Mouse (Mus musculus) embryonic facial prominence, embryonic 12.5 days (tissue): ENCODE measurements at regions not wholly inside any gene's neighbourhood (a gene's known extent, or its start where the extent isn't known, plus 50 kb on each side); places are given as distances from the start of the nearest gene placed in this dataset.

Experiments used
- ATAC-seq: fragments of 200-750 bp; cut with Nextera tagmentation; 2 replicates; pipeline ENCODE4 v1.8.0; 2017; ENCODE audit not compliant: insufficient number of reproducible peaks, insufficient read depth, low FRiP score, low TSS enrichment
- H3K27ac ChIP-seq: fragments of 300-500 bp; sonication (generic); 2 replicates; pipeline ENCODE4 v1.5.1; 2016; ENCODE audit warnings: mild to moderate bottlenecking
- H3K27me3 ChIP-seq: fragments of 300-500 bp; sonication (generic); 2 replicates; pipeline ENCODE4 v1.6.1; 2016; ENCODE audit warnings: mild to moderate bottlenecking, moderate library complexity
- H3K36me3 ChIP-seq: fragments of 300-500 bp; sonication (generic); 2 replicates; pipeline ENCODE4 v1.6.1; 2016; ENCODE audit warnings: mild to moderate bottlenecking
- H3K4me1 ChIP-seq: fragments of 300-500 bp; sonication (generic); 2 replicates; pipeline ENCODE4 v1.6.1; 2016
- H3K4me2 ChIP-seq: fragments of 300-500 bp; sonication (generic); replicated peaks from 2 replicates; pipeline ENCODE4 v1.6.1; 2016; ENCODE audit warnings: mild to moderate bottlenecking, moderate library complexity
- H3K4me3 ChIP-seq: fragments of 300-500 bp; sonication (generic); 2 replicates; pipeline ENCODE4 v1.5.1; 2016; ENCODE audit warnings: mild to moderate bottlenecking
- H3K9ac ChIP-seq: fragments of 300-500 bp; sonication (generic); 2 replicates; pipeline ENCODE4 v1.6.1; 2016; ENCODE audit warnings: mild to moderate bottlenecking, moderate library complexity
- H3K9me3 ChIP-seq: fragments of 300-500 bp; sonication (generic); 2 replicates; pipeline ENCODE4 v1.6.1; 2016; ENCODE audit warnings: mild to moderate bottlenecking, moderate library complexity
- WGBS: fragments of 180-500 bp; shearing (Covaris S2); methylation state at CpG from one replicate; pipeline ENCODE4 v1.1.7; 2016; 5-methylcytosine and 5-hydroxymethylcytosine counted together

DNA sequence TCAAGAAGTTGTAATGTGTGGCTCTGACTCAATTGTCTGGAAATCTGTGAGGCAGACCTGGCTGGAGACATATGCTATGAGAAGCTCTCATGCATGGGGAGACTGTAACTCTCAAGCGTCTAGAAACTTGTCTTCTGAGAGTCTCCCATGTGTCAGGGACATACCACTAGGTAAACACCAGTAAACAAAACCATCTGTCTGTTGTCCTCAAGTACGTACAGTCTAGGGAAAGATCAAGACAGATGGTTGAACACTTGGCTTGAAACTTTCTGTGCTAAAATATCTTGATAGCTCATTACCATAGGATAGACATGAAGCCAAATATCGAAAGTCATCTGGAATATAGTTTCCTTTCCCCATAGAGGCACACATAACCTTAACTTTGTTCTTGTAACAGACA, 562.3 kb upstream of the Btbd3 start:
- Histone ChIP-seq H3K36me3 (no peaks in the 10 kb centered on the region), H3K4me3 (no peak overlapping the region), H3K4me1 (0 out of 2 replicates have a peak, but pooled peaks cover 4% of the 10 kb centered on the region), H3K9ac (no peak overlapping the region), H3K27me3 (no peaks in the 10 kb centered on the region), H3K9me3 (no peaks in the 10 kb centered on the region), H3K27ac (no peak overlapping the region), H3K4me2 (no peak overlapping the region)
- WGBS = 50% methylated on average over 3 of the region's 3 CpGs
- no peak for ATAC-seq

DNA sequence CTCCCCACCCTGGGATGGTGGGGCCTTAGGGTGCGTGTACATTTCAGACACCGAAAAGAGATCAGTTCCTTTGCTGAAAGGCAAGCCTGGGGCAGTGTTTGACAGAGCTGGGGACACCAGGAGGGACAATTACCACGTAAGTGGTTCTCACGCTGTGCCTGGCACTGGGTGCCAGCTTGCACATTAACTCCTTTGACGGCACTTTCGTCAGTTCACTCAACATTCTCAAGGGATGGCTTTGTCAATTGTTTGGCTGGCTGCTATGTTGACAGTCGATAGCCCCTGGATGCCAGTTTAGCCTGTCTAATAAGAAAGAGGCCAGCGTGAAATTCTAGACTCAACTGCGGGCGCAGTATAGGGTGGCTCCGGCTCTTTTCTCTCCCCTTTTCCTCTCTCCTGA, 569.2 kb upstream of the Btbd3 start:
- Histone ChIP-seq H3K9me3 (no peaks in the 10 kb centered on the region), H3K27me3 (no peaks in the 10 kb centered on the region), H3K4me1 (0 out of 2 replicates have a peak, but pooled peaks cover 4% of the 10 kb centered on the region), H3K27ac (no peak overlapping the region), H3K36me3 (no peaks in the 10 kb centered on the region), H3K4me3 (no peak overlapping the region), H3K4me2 (no peak overlapping the region), H3K9ac (no peak overlapping the region)
- ATAC-seq = no peak
- WGBS = 49% methylated on average over 11 of the region's 11 CpGs

DNA sequence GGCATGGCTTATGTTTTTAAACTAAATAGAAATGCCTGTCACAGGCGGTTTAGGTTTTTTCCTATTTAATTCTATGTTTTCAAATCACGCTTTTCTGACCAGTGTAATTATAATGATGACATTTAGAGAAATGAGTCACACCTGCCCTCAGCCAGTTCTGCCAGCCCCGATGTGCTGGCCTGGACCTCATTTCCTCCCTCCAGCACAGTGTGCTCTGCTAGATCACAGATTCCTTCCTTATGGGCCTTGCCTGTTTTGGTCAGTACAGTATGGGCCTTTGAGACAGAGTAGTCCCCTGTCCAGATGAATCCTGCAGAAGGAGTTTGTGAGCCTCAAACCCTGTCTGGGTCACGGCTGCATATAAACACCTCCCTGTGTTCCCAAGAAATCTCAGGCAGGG, 569.6 kb upstream of the Btbd3 start:
- no peak for ATAC-seq
- no peaks in the 10 kb centered on the region for H3K36me3 ChIP-seq
- H3K27ac ChIP-seq = no peak overlapping the region
- no peaks in the 10 kb centered on the region for H3K9me3 ChIP-seq
- no peak overlapping the region for H3K4me2 ChIP-seq
- 0 out of 2 replicates have a peak, but pooled peaks cover 4% of the 10 kb centered on the region for H3K4me1 ChIP-seq
- WGBS = 46% methylated on average over 4 of the region's 4 CpGs
- no peak overlapping the region for H3K4me3 ChIP-seq
- H3K9ac ChIP-seq = no peak overlapping the region
- H3K27me3 ChIP-seq = no peaks in the 10 kb centered on the region

DNA sequence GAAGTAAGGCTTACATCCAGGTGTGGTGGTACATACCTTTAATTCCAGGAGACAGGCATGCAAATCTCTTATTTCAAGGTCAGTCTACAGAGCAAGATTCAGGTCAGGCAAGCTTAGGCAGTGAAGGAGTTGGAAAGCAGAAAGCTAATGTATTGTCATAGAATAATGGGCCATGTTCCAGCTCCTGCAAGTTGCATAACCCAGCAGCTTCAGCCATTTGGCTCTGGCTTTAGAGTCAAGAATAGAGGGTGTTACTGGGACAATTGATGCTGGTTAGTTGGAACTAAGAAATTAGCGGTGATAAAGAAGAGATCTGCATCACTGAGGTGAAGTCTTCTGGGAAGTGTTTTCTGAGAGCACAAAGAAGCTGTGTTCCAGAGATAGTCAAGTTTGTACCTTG, 565.3 kb upstream of the Jag1 start:
- Histone ChIP-seq H3K4me3 (no peak overlapping the region), H3K36me3 (no peaks in the 10 kb centered on the region), H3K4me1 (no peaks in the 10 kb centered on the region), H3K27me3 (no peaks in the 10 kb centered on the region), H3K4me2 (no peak overlapping the region), H3K9me3 (no peaks in the 10 kb centered on the region), H3K9ac (no peak overlapping the region), H3K27ac (no peak overlapping the region)
- WGBS = 95% methylated on average over 1 of the region's 1 CpGs
- ATAC-seq = no peak

DNA sequence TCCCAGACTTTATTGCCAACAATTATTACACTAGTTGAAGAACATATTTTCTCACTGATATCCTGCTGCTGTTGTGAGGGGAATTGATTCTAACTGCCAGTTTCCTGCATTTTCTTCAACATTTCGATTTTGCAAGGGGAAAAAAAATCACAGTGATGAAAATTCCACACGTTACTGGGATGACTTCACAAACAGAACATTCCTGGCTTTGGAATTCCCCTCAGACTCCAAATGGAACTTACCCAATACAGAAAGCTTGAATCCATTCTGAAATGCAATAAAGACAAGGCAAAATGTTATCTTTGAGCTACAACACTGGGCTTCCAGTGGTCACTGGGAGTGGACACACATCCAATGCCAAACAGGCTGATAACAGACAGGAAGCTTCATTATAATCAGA, 546.7 kb upstream of the Jag1 start:
- no peak overlapping the region for H3K27ac ChIP-seq
- no peaks in the 10 kb centered on the region for H3K9me3 ChIP-seq
- no peak overlapping the region for H3K4me3 ChIP-seq
- no peaks in the 10 kb centered on the region for H3K36me3 ChIP-seq
- ATAC-seq = no peak
- H3K27me3 ChIP-seq = no peaks in the 10 kb centered on the region
- no peak overlapping the region for H3K4me2 ChIP-seq
- H3K4me1 ChIP-seq = 0 out of 2 replicates have a peak, but pooled peaks cover 6% of the 10 kb centered on the region
- WGBS = 50% methylated on average over 2 of the region's 2 CpGs
- H3K9ac ChIP-seq = no peak overlapping the region

DNA sequence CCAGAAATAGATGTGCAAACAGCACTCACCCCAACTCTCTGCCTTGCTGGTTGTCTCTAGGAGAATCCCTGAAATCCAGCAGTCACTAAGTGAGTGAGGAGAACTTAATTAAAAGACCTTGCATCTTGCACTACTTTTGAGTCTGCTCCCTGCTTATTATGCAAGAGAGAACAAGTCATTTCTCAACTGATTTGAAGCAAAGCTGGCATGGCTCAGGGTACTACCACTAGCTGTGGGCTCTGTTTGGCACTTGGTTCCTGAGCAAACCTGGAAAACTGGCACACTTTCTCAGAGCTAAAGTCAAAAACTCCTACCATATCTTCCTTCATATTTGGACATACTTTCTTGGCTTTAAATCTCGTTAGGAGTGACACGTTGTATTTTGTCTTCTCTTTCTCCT, 545.8 kb upstream of the Jag1 start:
- no peak overlapping the region for H3K9ac ChIP-seq
- no peak overlapping the region for H3K4me2 ChIP-seq
- WGBS = 90% methylated on average over 2 of the region's 2 CpGs
- H3K4me3 ChIP-seq = no peak overlapping the region
- ATAC-seq = no peak
- H3K27ac ChIP-seq = no peak overlapping the region
- no peaks in the 10 kb centered on the region for H3K27me3 ChIP-seq
- H3K4me1 ChIP-seq = 0 out of 2 replicates have a peak, but pooled peaks cover 6% of the 10 kb centered on the region
- no peaks in the 10 kb centered on the region for H3K9me3 ChIP-seq
- H3K36me3 ChIP-seq = no peaks in the 10 kb centered on the region

DNA sequence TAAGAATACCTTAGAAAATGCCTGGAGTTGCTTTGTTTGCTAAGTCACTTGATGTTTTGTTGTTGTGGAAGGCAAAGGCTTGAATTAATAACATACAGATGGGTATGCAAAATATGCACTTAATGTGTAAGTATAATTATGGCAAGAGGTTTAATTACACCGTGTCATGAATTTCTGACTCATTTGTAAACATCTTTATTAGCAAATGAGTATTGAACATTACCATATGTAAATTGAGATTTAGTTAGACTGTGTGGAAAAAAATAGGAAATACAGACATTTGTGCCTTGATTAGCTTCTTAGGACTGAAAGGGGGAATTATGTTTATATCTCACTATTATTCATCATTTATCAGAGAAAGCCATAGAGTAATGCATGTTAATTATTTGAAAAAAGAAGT, 544.0 kb upstream of the Jag1 start:
- no peak for ATAC-seq
- H3K9ac ChIP-seq = no peak overlapping the region
- no peaks in the 10 kb centered on the region for H3K9me3 ChIP-seq
- no peak overlapping the region for H3K4me3 ChIP-seq
- H3K4me1 ChIP-seq = 0 out of 2 replicates have a peak, but pooled peaks cover 6% of the 10 kb centered on the region
- WGBS = 58% methylated on average over 1 of the region's 1 CpGs
- no peak overlapping the region for H3K27ac ChIP-seq
- no peaks in the 10 kb centered on the region for H3K27me3 ChIP-seq
- no peaks in the 10 kb centered on the region for H3K36me3 ChIP-seq
- no peak overlapping the region for H3K4me2 ChIP-seq

DNA sequence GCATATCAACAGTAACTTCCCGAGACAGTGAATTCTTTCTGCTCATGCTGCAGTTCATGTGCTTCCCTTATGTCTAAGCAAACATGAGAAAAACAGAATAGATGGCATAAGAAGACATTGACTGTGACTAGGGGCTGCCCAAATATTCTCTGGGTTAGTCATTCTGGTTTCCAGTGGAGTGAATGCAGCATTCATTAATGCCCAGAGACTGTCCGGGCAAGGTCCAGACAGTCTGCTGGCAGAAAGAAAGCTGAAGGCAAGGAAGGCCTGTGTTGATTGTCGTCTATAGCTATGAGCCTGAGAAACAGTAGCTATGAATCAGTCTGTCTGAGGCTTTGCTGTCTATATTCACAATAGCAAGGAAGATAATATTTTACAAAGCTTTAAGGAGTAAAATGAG, 537.9 kb upstream of the Jag1 start:
- H3K4me3 ChIP-seq = no peak overlapping the region
- H3K27me3 ChIP-seq = no peaks in the 10 kb centered on the region
- no peaks in the 10 kb centered on the region for H3K4me1 ChIP-seq
- WGBS = 81% methylated on average over 3 of the region's 3 CpGs
- H3K9me3 ChIP-seq = 0 out of 2 replicates have a peak, but pooled peaks cover 6% of the 10 kb centered on the region
- H3K36me3 ChIP-seq = no peaks in the 10 kb centered on the region
- no peak for ATAC-seq
- H3K4me2 ChIP-seq = no peak overlapping the region
- no peak overlapping the region for H3K9ac ChIP-seq
- no peak overlapping the region for H3K27ac ChIP-seq

DNA sequence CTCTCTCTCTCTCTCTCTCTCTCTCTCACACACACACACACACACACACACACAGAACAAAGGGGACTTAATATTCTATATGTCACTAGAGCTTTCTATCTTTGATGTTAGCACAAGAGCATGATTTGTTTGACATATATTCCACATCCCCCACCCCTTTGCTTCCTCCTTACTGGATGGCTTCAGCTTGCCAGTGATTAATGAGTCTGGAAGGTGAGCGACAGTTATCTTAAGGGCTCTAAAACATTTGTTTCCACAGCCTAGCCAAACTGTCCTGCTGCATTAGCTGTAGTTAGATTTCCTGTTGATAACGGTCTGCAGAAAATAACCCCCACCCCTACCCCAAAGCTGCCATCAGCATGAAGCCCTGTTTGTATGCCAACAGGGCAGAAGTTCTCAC, 527.7 kb upstream of the Jag1 start:
- Histone ChIP-seq H3K9me3 (no peaks in the 10 kb centered on the region), H3K36me3 (no peaks in the 10 kb centered on the region), H3K27me3 (no peaks in the 10 kb centered on the region), H3K27ac (no peak overlapping the region), H3K4me2 (no peak overlapping the region), H3K9ac (no peak overlapping the region), H3K4me3 (no peak overlapping the region), H3K4me1 (no peaks in the 10 kb centered on the region)
- 45% methylated on average over 2 of the region's 2 CpGs for WGBS
- ATAC-seq = no peak

DNA sequence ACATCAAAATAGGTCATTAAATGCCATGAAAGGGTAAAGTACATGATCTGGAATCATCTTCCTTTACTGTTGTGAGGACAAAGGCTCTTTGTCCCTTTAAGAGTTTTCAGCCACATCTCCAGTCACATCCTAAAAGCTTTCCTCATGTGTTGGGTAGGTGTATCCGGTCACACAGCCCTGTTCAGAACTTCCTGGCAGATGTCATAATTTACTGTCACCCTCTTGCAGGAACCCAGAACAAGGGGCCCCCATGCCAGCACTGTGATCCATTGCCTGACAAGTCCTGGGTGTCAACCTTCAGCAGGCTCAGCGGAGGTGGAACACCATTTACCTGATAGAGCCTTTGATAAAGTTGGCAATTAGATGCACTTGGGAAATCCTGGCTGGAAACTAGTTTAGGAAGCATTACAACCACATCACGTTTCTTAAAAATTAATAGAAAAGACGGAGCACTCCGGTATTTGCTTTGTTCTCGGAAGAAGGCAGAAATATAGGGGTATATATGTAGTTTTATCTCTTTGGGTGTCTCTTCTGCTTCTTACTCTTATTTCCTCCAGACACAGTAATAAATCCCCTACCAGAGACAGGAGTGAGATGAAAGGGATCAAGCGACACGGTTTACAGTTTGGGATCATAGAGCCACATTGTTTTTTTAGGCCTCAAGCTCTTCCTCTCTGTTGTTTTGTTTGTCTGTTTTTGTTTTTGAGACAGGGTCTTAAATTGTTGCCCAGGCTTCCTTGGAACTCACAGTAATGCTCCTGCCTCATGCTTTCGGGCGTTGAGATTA, 527.0 kb upstream of the Jag1 start:
- Histone ChIP-seq H3K36me3 (no peaks in the 10 kb centered on the region), H3K27ac (no peak overlapping the region), H3K4me1 (no peaks in the 10 kb centered on the region), H3K4me2 (no peak overlapping the region), H3K9me3 (no peaks in the 10 kb centered on the region), H3K9ac (no peak overlapping the region), H3K4me3 (no peak overlapping the region), H3K27me3 (no peaks in the 10 kb centered on the region)
- WGBS = 62% methylated on average over 10 of the region's 10 CpGs
- no peak for ATAC-seq

DNA sequence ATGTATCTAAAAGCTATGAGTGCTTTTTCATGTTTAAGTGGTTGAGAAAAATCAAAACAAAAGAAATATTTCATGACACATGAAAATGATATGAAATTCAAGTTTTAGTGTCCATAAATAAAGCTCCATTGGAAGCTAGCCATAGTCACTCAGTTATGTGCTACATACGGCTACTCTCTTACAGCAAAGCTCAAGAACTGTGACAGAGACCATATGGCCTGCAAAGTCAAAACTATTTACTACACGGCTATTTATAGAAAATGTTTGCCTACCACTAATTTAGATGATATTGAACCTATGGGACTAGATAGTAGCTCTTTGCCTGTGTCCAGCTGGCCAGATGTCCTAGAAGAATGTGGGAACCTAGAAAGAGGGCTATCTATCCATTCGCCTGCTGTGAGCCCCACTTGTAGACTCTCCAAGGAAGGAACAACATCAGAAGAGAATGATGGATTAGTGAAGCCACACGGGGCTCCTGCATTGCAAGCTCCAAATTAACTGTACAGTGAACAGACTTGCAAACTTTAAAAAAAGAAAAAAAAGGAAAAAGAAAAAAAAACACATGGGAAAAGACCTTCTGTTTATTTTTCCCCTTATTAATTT, 518.7 kb upstream of the Jag1 start:
- no peak overlapping the region for H3K4me2 ChIP-seq
- ATAC-seq = no peak
- no peaks in the 10 kb centered on the region for H3K27me3 ChIP-seq
- WGBS = 73% methylated on average over 4 of the region's 4 CpGs
- no peak overlapping the region for H3K27ac ChIP-seq
- no peak overlapping the region for H3K4me3 ChIP-seq
- no peaks in the 10 kb centered on the region for H3K9me3 ChIP-seq
- H3K9ac ChIP-seq = no peak overlapping the region
- no peaks in the 10 kb centered on the region for H3K36me3 ChIP-seq
- H3K4me1 ChIP-seq = no peaks in the 10 kb centered on the region

DNA sequence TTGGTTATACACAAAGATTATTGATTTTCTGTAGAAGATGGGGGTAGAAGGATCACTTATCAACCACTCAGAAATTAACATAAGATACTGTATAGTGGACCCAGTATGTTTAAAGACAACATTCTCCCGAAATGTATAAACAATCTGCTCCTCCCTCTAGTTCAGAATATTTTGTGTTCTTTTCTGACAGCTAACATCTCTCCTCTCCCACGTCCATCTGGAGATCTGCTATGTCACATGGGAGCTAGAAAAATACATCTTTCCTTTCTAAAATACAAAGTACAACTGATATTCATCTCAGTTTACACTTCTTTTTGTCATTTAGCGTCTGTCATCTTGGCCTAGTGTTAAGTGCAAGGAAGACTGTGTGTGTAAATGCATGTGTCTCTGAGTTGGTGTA, 500.2 kb upstream of the Jag1 start:
- WGBS = 79% methylated on average over 3 of the region's 3 CpGs
- Histone ChIP-seq H3K27me3 (no peaks in the 10 kb centered on the region), H3K9me3 (no peaks in the 10 kb centered on the region), H3K36me3 (no peaks in the 10 kb centered on the region), H3K4me1 (no peaks in the 10 kb centered on the region), H3K27ac (no peak overlapping the region), H3K4me3 (no peak overlapping the region), H3K9ac (no peak overlapping the region), H3K4me2 (no peak overlapping the region)
- no peak for ATAC-seq
